Mouse (Mus musculus): ENCODE measurements around the gene Nrg4. TPM values are rescaled to one million over a fixed set of nuclear protein-coding genes. Genes with fewer than 3 reads are reported as not detected.
"Not testable (repeated sequence)": the region's sequence is repeated elsewhere in the genome, so short reads cannot be mapped to it uniquely, and the experiment has no call there.

The Nrg4 gene
- polyA plus RNA-seq, 2 experiments, result 1.1 to 1.6 TPM

- WGBS, result 89% methylated on average over 5 of the region's 5 CpGs
- H3K27me3 ChIP-seq (ENCODE audit: control insufficient read depth, insufficient read depth, low read length), result no peaks in the 10 kb centered on the region
- no peak overlapping the region for H3K27ac ChIP-seq (replicated peaks; ENCODE audit: low read depth, low read length)
- no peak overlapping the region for H3K9ac ChIP-seq (ENCODE audit: low read depth, low read length, severe bottlenecking)
- no peaks in the 10 kb centered on the region for H3K36me3 ChIP-seq (ENCODE audit: control insufficient read depth, insufficient read depth, low read length)
- H3K4me2 ChIP-seq (replicated peaks; ENCODE audit: low read depth, low read length, severe bottlenecking), result no peak overlapping the region
- H3K4me1 ChIP-seq (ENCODE audit: control insufficient read depth, insufficient read depth, low read length), result no peaks in the 10 kb centered on the region
- ATAC-seq (ENCODE audit: low FRiP score, low read depth) (no peak), DNase-seq (ENCODE audit: low spot score) (no peak)
- no peaks in the 10 kb centered on the region for H3K9me3 ChIP-seq (ENCODE audit: control insufficient read depth, low read length)
- TF ChIP-seq POLR2A (IDR thresholded peaks at IDR 0.05; ENCODE audit: borderline replicate concordance, extremely low read depth, insufficient read depth, insufficient read length), result no peak
- no peak overlapping the region for H3K4me3 ChIP-seq (replicated peaks; ENCODE audit: low read length)
Measured at GRCm38 (mm10) chr9:55255056-55255455, 71.6 kb downstream of the Nrg4 start.

GRCm38 (mm10) chr9:55253849-55254248 lies 72.8 kb downstream of the Nrg4 start:
- Histone ChIP-seq H3K9me3 (ENCODE audit: control insufficient read depth, low read length) (no peaks in the 10 kb centered on the region), H3K4me2 (replicated peaks; ENCODE audit: low read depth, low read length, severe bottlenecking) (no peak overlapping the region), H3K27ac (replicated peaks; ENCODE audit: low read depth, low read length) (no peak overlapping the region), H3K27me3 (ENCODE audit: control insufficient read depth, insufficient read depth, low read length) (no peaks in the 10 kb centered on the region), H3K4me3 (replicated peaks; ENCODE audit: low read length) (no peak overlapping the region), H3K4me1 (ENCODE audit: control insufficient read depth, insufficient read depth, low read length) (no peaks in the 10 kb centered on the region), H3K36me3 (ENCODE audit: control insufficient read depth, insufficient read depth, low read length) (no peaks in the 10 kb centered on the region), H3K9ac (ENCODE audit: low read depth, low read length, severe bottlenecking) (no peak overlapping the region)
- no peak for TF ChIP-seq POLR2A (IDR thresholded peaks at IDR 0.05; ENCODE audit: borderline replicate concordance, extremely low read depth, insufficient read depth, insufficient read length)
- WGBS, result 77% methylated on average over 1 of the region's 1 CpGs
- no peak for ATAC-seq (ENCODE audit: low FRiP score, low read depth)
- DNase-seq (ENCODE audit: low spot score), result no peak

- H3K27me3 ChIP-seq (ENCODE audit: control insufficient read depth, insufficient read depth, low read length); H3K4me1 ChIP-seq (ENCODE audit: control insufficient read depth, insufficient read depth, low read length); H3K36me3 ChIP-seq (ENCODE audit: control insufficient read depth, insufficient read depth, low read length); H3K9ac ChIP-seq (ENCODE audit: low read depth, low read length, severe bottlenecking); H3K4me2 ChIP-seq (replicated peaks; ENCODE audit: low read depth, low read length, severe bottlenecking); DNase-seq (ENCODE audit: low spot score); ATAC-seq (ENCODE audit: low FRiP score, low read depth); H3K9me3 ChIP-seq (ENCODE audit: control insufficient read depth, low read length); H3K4me3 ChIP-seq (replicated peaks; ENCODE audit: low read length); H3K27ac ChIP-seq (replicated peaks; ENCODE audit: low read depth, low read length): not testable (repeated sequence)
- WGBS, result 65% methylated on average over 2 of the region's 2 CpGs
Measured at GRCm38 (mm10) chr9:55252097-55252496, 74.5 kb downstream of the Nrg4 start.

DNA sequence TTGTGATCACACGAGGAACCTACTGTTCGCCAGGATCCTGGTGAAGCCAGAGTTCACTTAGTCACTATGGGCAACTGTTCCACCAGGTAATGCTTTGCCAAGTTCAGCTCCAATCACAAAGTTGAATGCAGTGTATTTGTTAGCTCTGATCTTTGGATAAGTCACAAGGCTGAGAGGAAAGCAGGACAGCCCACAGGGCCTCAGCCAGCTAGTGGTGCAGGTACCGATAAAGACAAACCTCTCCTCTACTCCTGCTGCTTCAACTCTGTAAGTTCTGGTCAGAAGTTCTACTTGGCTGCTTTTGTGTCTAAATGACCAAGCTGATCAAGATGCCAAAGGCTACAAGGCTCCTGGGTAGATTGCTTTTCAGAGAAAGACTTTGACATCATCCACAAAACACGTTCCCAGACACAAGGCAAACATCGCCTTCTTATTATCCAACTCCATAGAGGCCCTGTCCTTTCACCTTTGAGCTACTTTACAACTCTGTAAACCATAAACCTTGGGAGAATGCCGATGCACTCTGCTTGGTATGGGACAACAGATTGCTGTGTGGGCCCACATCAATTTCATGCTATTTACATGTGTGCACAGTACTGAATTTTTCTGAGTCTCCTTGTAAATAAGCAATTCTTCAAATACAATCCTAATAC lies 75.9 kb downstream of the Nrg4 start:
- ATAC-seq (ENCODE audit: low FRiP score, low read depth) (no peak), DNase-seq (ENCODE audit: low spot score) (no peak)
- H3K27me3 ChIP-seq (ENCODE audit: control insufficient read depth, insufficient read depth, low read length), result no peaks in the 10 kb centered on the region
- no peak overlapping the region for H3K4me3 ChIP-seq (replicated peaks; ENCODE audit: low read length)
- no peaks in the 10 kb centered on the region for H3K4me1 ChIP-seq (ENCODE audit: control insufficient read depth, insufficient read depth, low read length)
- H3K36me3 ChIP-seq (ENCODE audit: control insufficient read depth, insufficient read depth, low read length), result no peaks in the 10 kb centered on the region
- no peaks in the 10 kb centered on the region for H3K9me3 ChIP-seq (ENCODE audit: control insufficient read depth, low read length)
- H3K27ac ChIP-seq (replicated peaks; ENCODE audit: low read depth, low read length), result no peak overlapping the region
- H3K4me2 ChIP-seq (replicated peaks; ENCODE audit: low read depth, low read length, severe bottlenecking), result no peak overlapping the region
- TF ChIP-seq POLR2A (IDR thresholded peaks at IDR 0.05; ENCODE audit: borderline replicate concordance, extremely low read depth, insufficient read depth, insufficient read length), result no peak
- whole genome bisulfite sequencing, result 77% methylated on average over 6 of the region's 6 CpGs
- no peak overlapping the region for H3K9ac ChIP-seq (ENCODE audit: low read depth, low read length, severe bottlenecking)

DNA sequence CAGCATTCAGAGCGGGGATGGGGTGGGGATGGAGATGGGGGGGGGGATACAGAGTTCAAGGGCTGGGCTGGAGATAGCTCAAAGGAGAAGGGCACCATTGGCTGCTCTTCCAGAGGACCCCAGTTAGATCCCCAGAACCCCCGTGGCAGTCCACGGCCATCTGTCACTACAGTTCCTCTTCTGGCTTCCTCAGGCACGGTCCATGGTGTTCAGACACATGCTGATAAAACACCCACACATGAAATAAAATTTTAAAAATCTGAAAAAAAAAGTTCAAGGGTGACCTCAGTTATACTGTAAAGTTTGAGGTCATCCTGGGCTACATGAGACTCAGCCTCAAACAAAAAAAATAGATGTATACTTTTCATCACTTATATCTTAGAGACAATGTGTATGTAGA lies 78.2 kb downstream of the Nrg4 start:
- Histone ChIP-seq H3K27me3 (ENCODE audit: control insufficient read depth, insufficient read depth, low read length) (no peaks in the 10 kb centered on the region), H3K4me2 (replicated peaks; ENCODE audit: low read depth, low read length, severe bottlenecking) (no peak overlapping the region), H3K27ac (replicated peaks; ENCODE audit: low read depth, low read length) (no peak overlapping the region), H3K9me3 (ENCODE audit: control insufficient read depth, low read length) (no peaks in the 10 kb centered on the region), H3K4me1 (ENCODE audit: control insufficient read depth, insufficient read depth, low read length) (no peaks in the 10 kb centered on the region), H3K36me3 (ENCODE audit: control insufficient read depth, insufficient read depth, low read length) (no peaks in the 10 kb centered on the region), H3K9ac (ENCODE audit: low read depth, low read length, severe bottlenecking) (no peak overlapping the region), H3K4me3 (replicated peaks; ENCODE audit: low read length) (no peak overlapping the region)
- DNase-seq (ENCODE audit: low spot score) (no peak), ATAC-seq (ENCODE audit: low FRiP score, low read depth) (no peak)
- 83% methylated on average over 4 of the region's 4 CpGs for WGBS
- no peak for TF ChIP-seq POLR2A (IDR thresholded peaks at IDR 0.05; ENCODE audit: borderline replicate concordance, extremely low read depth, insufficient read depth, insufficient read length)

DNA sequence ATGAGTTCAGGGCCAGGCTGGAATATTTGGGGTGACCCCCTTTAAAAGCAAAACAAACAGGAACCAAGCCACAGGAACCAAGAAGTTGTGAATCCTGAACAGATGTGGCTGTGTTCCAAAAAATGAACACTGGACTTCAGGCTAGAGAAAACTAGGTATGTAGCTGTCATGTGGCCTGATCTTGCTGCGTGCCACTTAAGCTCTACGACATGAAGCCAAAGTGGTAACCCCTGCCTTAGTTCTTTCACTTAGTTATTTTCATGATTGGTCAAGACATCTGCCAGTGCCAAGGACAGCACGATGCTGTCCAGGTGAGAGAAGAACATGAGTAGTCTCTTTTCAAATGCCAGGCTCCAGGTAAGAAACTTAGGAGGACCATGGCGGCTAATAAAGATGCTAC lies 79.7 kb downstream of the Nrg4 start:
- Histone ChIP-seq H3K4me2 (replicated peaks; ENCODE audit: low read depth, low read length, severe bottlenecking) (no peak overlapping the region), H3K27ac (replicated peaks; ENCODE audit: low read depth, low read length) (no peak overlapping the region), H3K27me3 (ENCODE audit: control insufficient read depth, insufficient read depth, low read length) (no peaks in the 10 kb centered on the region), H3K36me3 (ENCODE audit: control insufficient read depth, insufficient read depth, low read length) (no peaks in the 10 kb centered on the region), H3K9me3 (ENCODE audit: control insufficient read depth, low read length) (no peaks in the 10 kb centered on the region), H3K4me1 (ENCODE audit: control insufficient read depth, insufficient read depth, low read length) (no peaks in the 10 kb centered on the region), H3K4me3 (replicated peaks; ENCODE audit: low read length) (no peak overlapping the region), H3K9ac (ENCODE audit: low read depth, low read length, severe bottlenecking) (no peak overlapping the region)
- DNase-seq (ENCODE audit: low spot score) (no peak), ATAC-seq (ENCODE audit: low FRiP score, low read depth) (no peak)
- WGBS, result 84% methylated on average over 4 of the region's 4 CpGs
- TF ChIP-seq POLR2A (IDR thresholded peaks at IDR 0.05; ENCODE audit: borderline replicate concordance, extremely low read depth, insufficient read depth, insufficient read length), result no peak

All from limb, embryonic 14.5 days (tissue).